Mouse (Mus musculus): ENCODE measurements around the gene Cflar.

GRCm38 (mm10) chr1:58803531-58803930 lies 92.2 kb downstream of the Cflar start:
- TF ChIP-seq HCFC1 (IDR thresholded peaks at IDR 0.05; ENCODE audit: borderline replicate concordance, insufficient read depth, low read length) (no peak), ZC3H11A (IDR thresholded peaks at IDR 0.05; ENCODE audit: borderline replicate concordance, low read depth, low read length) (no peak)

Data from ES-E14 (cell line).